In the genomic region with DNA sequence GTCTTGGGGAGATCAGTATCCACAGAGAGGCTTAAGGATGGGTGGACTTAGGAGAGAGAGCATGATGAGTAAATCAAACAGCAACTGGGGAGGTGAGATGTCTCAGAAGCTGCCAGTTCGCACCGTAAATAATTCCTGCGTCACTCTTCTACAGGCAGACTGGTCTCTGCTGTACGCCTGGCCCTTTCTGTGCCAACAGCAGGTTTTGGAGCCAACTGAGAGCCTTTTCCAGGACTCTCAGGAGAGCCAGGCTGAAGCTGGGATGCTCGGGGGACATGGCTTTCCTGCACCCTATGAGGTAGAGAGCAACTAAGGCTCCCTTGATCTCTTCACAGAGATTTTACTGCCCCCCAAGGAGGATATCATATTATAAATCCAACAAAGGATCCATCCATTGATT, we compare ENCODE assay signal across 19 mouse cellular contexts.
"Had no signal": no experiment of that assay in that cellular context is flagged by ENCODE, and none has a peak within 500 bp of the region (broad histone marks: within the 10 kb centered on the region; RNA-seq: fewer than 3 reads in every experiment).

No protein-coding gene starts in this region.

- DNase-seq: lung, adult 18-20 months; lung, embryonic 14.5 days; lung, postnatal 10 days; lung, postnatal 4 days; midbrain, embryonic 14.5 days; retina, postnatal 1 day; right cerebral cortex, adult 18-20 months; right cerebral cortex, postnatal 25 days; right cerebral cortex, postnatal 4 days; spleen, adult 18-20 months; thymus, adult 18-20 months; thymus, postnatal 14 days; thymus, postnatal 36 days had no signal

- H3K9me3 ChIP-seq: midbrain, embryonic 10.5 days; midbrain, embryonic 12.5 days; neural tube, embryonic 15.5 days had no signal

- H3K27me3 ChIP-seq: midbrain, embryonic 12.5 days; neural tube, embryonic 13.5 days; neural tube, embryonic 15.5 days had no signal

- H3K4me1 ChIP-seq: midbrain, embryonic 10.5 days; midbrain, embryonic 12.5 days had no signal

- ATAC-seq: midbrain, embryonic 16.5 days had no signal

- H3K36me3 ChIP-seq: midbrain, embryonic 10.5 days; midbrain, embryonic 12.5 days; neural tube, embryonic 13.5 days; neural tube, embryonic 15.5 days had no signal

- H3K9ac ChIP-seq: lung, embryonic 14.5 days; midbrain, embryonic 12.5 days; neural tube, embryonic 13.5 days; neural tube, embryonic 15.5 days had no signal

- H3K4me2 ChIP-seq: lung, embryonic 14.5 days; midbrain, embryonic 12.5 days; neural tube, embryonic 13.5 days; neural tube, embryonic 15.5 days had no signal

- H3K4me3 ChIP-seq: midbrain, embryonic 10.5 days; midbrain, embryonic 12.5 days; myocyte; neural tube, embryonic 13.5 days; neural tube, embryonic 15.5 days had no signal

- H3K27ac ChIP-seq: midbrain, embryonic 10.5 days; midbrain, embryonic 12.5 days; neural tube, embryonic 13.5 days; neural tube, embryonic 15.5 days had no signal
